Mouse (Mus musculus) embryonic fibroblast, embryonic 13.5 days (primary cell): ENCODE results near the gene Cnksr3.

Experiments used
- CTCF ChIP-seq: IDR thresholded peaks from 2 replicates; pipeline ENCODE4 v1.5.1; 2011; ENCODE audit warnings: mild to moderate bottlenecking, control low read depth, low read length, moderate library complexity, borderline replicate concordance; ENCODE audit not compliant: insufficient read depth
- POLR2A ChIP-seq: IDR thresholded peaks from 2 replicates; pipeline ENCODE4 v1.6.1; 2011; ENCODE audit warnings: low read depth, mild to moderate bottlenecking, control low read depth, low read length, moderate library complexity

DNA sequence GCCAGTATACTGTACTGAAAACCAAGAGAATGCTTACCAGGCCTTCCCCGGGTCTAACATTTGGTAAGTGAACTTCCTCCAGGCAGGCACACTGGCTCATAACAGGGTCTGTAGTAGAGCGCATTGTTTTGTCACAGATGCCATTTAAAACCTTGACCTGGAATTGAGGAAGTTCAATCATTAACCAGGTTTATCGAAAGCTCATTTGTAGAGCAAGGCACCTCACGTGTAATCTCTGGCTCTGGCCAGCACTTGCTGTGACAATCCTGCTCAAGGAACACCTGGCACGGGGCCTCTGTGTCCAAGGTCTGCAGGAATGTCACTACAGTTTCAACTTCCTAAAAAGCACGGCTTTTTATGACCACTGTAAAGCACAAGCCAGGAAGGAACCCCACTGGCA, 71.8 kb downstream of the Cnksr3 start:
- TF ChIP-seq CTCF, result no peak
- no peak for TF ChIP-seq POLR2A
